Mouse (Mus musculus): ENCODE data around the gene Ttyh2.
A peak's percentile ranks its signal among the peaks of the same experiment; 100 is the strongest.

Ttyh2 gene

GRCm38 (mm10) chr11:114681054-114681453 is 5.8 kb downstream of the Ttyh2 start:
- no peak for DNase-seq (ENCODE audit: low read depth, low spot score)

GRCm38 (mm10) chr11:114682321-114682900 is 7.2 kb downstream of the Ttyh2 start:
- no peak for DNase-seq (ENCODE audit: low read depth, low spot score)

GRCm38 (mm10) chr11:114683029-114683721 is 7.9 kb downstream of the Ttyh2 start:
- peak; percentile 92 for DNase-seq (ENCODE audit: low read depth, low spot score)

- peak; percentile 94 for DNase-seq (ENCODE audit: low read depth, low spot score)
These were observed 8.7 kb downstream of the Ttyh2 start for GRCm38 (mm10) chr11:114683722-114684621.

- DNase-seq (ENCODE audit: low read depth, low spot score) = no peak
These were observed 9.6 kb downstream of the Ttyh2 start for GRCm38 (mm10) chr11:114684627-114685373.

GRCm38 (mm10) chr11:114685526-114686040 is 10.4 kb downstream of the Ttyh2 start:
- no peak for DNase-seq (ENCODE audit: low read depth, low spot score)

- DNase-seq (ENCODE audit: low read depth, low spot score) = no peak
These were observed 11.2 kb downstream of the Ttyh2 start for GRCm38 (mm10) chr11:114686221-114686959.

- DNase-seq (ENCODE audit: low read depth, low spot score) = no peak
These were observed 12.4 kb downstream of the Ttyh2 start for GRCm38 (mm10) chr11:114687574-114688188.

GRCm38 (mm10) chr11:114688729-114689128 is 13.5 kb downstream of the Ttyh2 start:
- no peak for DNase-seq (ENCODE audit: low read depth, low spot score)

- no peak for DNase-seq (ENCODE audit: low read depth, low spot score)
These were observed 15.0 kb downstream of the Ttyh2 start for GRCm38 (mm10) chr11:114690192-114690591.

- DNase-seq (ENCODE audit: low read depth, low spot score) = no peak
These were observed 16.4 kb downstream of the Ttyh2 start for GRCm38 (mm10) chr11:114691454-114692182.

GRCm38 (mm10) chr11:114692601-114693000 is 17.4 kb downstream of the Ttyh2 start:
- DNase-seq (ENCODE audit: low read depth, low spot score) = peak; percentile 39

GRCm38 (mm10) chr11:114693456-114693855 is 18.2 kb downstream of the Ttyh2 start:
- no peak for DNase-seq (ENCODE audit: low read depth, low spot score)

- DNase-seq (ENCODE audit: low read depth, low spot score) = no peak
These were observed 19.2 kb downstream of the Ttyh2 start for GRCm38 (mm10) chr11:114694451-114694850.

- no peak for DNase-seq (ENCODE audit: low read depth, low spot score)
These were observed 23.3 kb downstream of the Ttyh2 start for GRCm38 (mm10) chr11:114698496-114698895.

GRCm38 (mm10) chr11:114699511-114699910 is 24.3 kb downstream of the Ttyh2 start:
- peak; percentile 36 for DNase-seq (ENCODE audit: low read depth, low spot score)

GRCm38 (mm10) chr11:114702311-114702995 is 27.2 kb downstream of the Ttyh2 start:
- no peak for DNase-seq (ENCODE audit: low read depth, low spot score)

GRCm38 (mm10) chr11:114702996-114703361 is 27.7 kb downstream of the Ttyh2 start:
- no peak for DNase-seq (ENCODE audit: low read depth, low spot score)
